ENCODE assay signal across 19 mouse cellular contexts in genomic region chr3:147347278-147348039, GRCm38 (mm10).
DNase-seq lines count a peak whose midpoint lies in the region; ATAC-seq lines count a peak whose summit lies in the region.
"Had no signal": no experiment of that assay in that cellular context is flagged by ENCODE, and none has a peak within 500 bp of the region (broad histone marks: within the 10 kb centered on the region; RNA-seq: fewer than 3 reads in every experiment).

No protein-coding gene starts in this region.

- no peaks in the 10 kb centered on the region for H3K27me3 ChIP-seq in midbrain, embryonic 12.5 days
- no peaks in the 10 kb centered on the region for H3K27me3 ChIP-seq in midbrain, embryonic 15.5 days (replicated peaks)
- no peaks in the 10 kb centered on the region for H3K27me3 ChIP-seq in liver, embryonic 12.5 days (replicated peaks)
- H3K27me3 ChIP-seq: heart, embryonic 15.5 days; neural tube, embryonic 12.5 days had no signal

- no peak overlapping the region for H3K4me3 ChIP-seq in midbrain, embryonic 12.5 days
- H3K4me3 ChIP-seq in midbrain, embryonic 15.5 days, result no peak overlapping the region
- no peak overlapping the region for H3K4me3 ChIP-seq in liver, embryonic 12.5 days
- H3K4me3 ChIP-seq: heart, adult 2 months; heart, embryonic 15.5 days; hindbrain, embryonic 10.5 days; layer of hippocampus, adult 2 months; neural tube, embryonic 12.5 days had no signal

- H3K9ac ChIP-seq in midbrain, embryonic 12.5 days (replicated peaks), result no peak overlapping the region
- H3K9ac ChIP-seq in midbrain, embryonic 15.5 days, result no peak overlapping the region
- H3K9ac ChIP-seq in liver, embryonic 12.5 days, result no peak overlapping the region
- H3K9ac ChIP-seq: heart, embryonic 15.5 days; liver, embryonic 14.5 days; neural tube, embryonic 12.5 days had no signal

- H3K27ac ChIP-seq in midbrain, embryonic 12.5 days (replicated peaks), result no peak overlapping the region
- H3K27ac ChIP-seq in midbrain, embryonic 15.5 days, result no peak overlapping the region
- no peak overlapping the region for H3K27ac ChIP-seq in liver, embryonic 12.5 days
- H3K27ac ChIP-seq: heart, adult 2 months; heart, embryonic 15.5 days; hindbrain, embryonic 10.5 days; layer of hippocampus, adult 2 months; liver, embryonic 14.5 days; neural tube, embryonic 12.5 days had no signal

- peak; percentile 55 for DNase-seq in heart, adult 11 months
- DNase-seq in heart, adult 18-20 months, result no peak
- peak; percentile 74 for DNase-seq in NIH3T3 (ENCODE audit: low read depth)
- DNase-seq in mesoderm, embryonic 11.5 days (ENCODE audit: low read depth, low spot score), result peak; percentile 39
- DNase-seq: cerebellum, postnatal 10 days; heart, adult 2 months; kidney, adult 8-10 months; left cerebral cortex, postnatal 4 days; lung, postnatal 14 days; thymus, postnatal 4 days had no signal

- no peaks in the 10 kb centered on the region for H3K9me3 ChIP-seq in midbrain, embryonic 12.5 days
- H3K9me3 ChIP-seq in midbrain, embryonic 15.5 days, result no peaks in the 10 kb centered on the region
- no peaks in the 10 kb centered on the region for H3K9me3 ChIP-seq in liver, embryonic 12.5 days (replicated peaks)
- H3K9me3 ChIP-seq: heart, embryonic 15.5 days; hindbrain, embryonic 10.5 days; neural tube, embryonic 12.5 days had no signal

- no peaks in the 10 kb centered on the region for H3K4me1 ChIP-seq in midbrain, embryonic 12.5 days
- no peaks in the 10 kb centered on the region for H3K4me1 ChIP-seq in midbrain, embryonic 15.5 days
- H3K4me1 ChIP-seq in liver, embryonic 12.5 days, result no peaks in the 10 kb centered on the region
- H3K4me1 ChIP-seq: hindbrain, embryonic 10.5 days; neural tube, embryonic 12.5 days had no signal

- H3K4me2 ChIP-seq in midbrain, embryonic 12.5 days (replicated peaks), result no peak overlapping the region
- H3K4me2 ChIP-seq in midbrain, embryonic 15.5 days, result no peak overlapping the region
- no peak overlapping the region for H3K4me2 ChIP-seq in liver, embryonic 12.5 days
- H3K4me2 ChIP-seq: heart, embryonic 15.5 days; neural tube, embryonic 12.5 days had no signal

- H3K36me3 ChIP-seq in midbrain, embryonic 12.5 days, result no peaks in the 10 kb centered on the region
- no peaks in the 10 kb centered on the region for H3K36me3 ChIP-seq in midbrain, embryonic 15.5 days (replicated peaks)
- no peaks in the 10 kb centered on the region for H3K36me3 ChIP-seq in liver, embryonic 12.5 days
- H3K36me3 ChIP-seq: heart, embryonic 15.5 days; hindbrain, embryonic 10.5 days; neural tube, embryonic 12.5 days had no signal

- ATAC-seq in midbrain, embryonic 12.5 days (ENCODE audit: low FRiP score, low read depth), result peak; percentile 49; the same call in 1 of the 2 replicates
- no peak for ATAC-seq in midbrain, embryonic 15.5 days (replicated peaks)
- ATAC-seq in liver, embryonic 12.5 days, result no peak
- ATAC-seq: inflammation-experienced regulatory T-cells, adult 6 months had no signal

- WGBS in midbrain, embryonic 12.5 days, result 47% methylated on average over 5 of the region's 5 CpGs
- 24% methylated on average over 5 of the region's 5 CpGs for whole genome bisulfite sequencing in midbrain, embryonic 15.5 days
- WGBS in liver, embryonic 12.5 days (ENCODE audit: insufficient replicate concordance), result 71% methylated on average over 5 of the region's 5 CpGs

Comparison
In these comparisons a context has a peak if more than half of its experiments do, and no peak if none do; other contexts are left out.
1. DNase-seq: peak in heart, adult 11 months (single experiment), NIH3T3 (single experiment) and mesoderm, embryonic 11.5 days (single experiment); none in heart, adult 18-20 months (0 of 2).